Mouse (Mus musculus): ENCODE measurements around the gene Tnik.

DNA sequence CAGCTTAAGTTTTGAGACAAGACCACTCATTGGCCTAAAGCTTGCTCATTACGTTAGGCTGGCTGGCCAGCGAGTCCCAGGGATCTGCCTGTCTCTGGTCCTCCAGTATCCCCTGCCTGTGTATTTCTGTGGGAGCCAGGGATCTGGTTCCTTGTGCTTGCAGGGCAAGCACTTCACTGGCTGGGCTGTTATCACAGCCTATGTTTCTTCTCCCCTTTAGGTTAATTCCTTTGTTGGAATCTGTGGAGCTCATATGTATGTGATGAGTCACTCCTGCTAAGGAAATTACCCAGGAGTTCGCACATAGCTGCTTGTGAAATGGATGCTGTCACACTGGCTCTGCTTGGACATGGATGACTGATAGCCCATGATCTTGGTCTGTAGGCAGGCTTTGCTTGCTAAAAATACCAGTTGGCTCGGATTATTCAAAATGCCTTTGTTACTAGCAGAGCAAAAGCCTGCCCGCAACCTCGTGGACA, 260.0 kb downstream of the Tnik start:
- TF ChIP-seq GATA1 (IDR thresholded peaks at IDR 0.05; ENCODE audit: low read length): no peak
- no peak for TF ChIP-seq TAL1 (IDR thresholded peaks at IDR 0.05; ENCODE audit: low read length)

Data from erythroblast, embryonic 14.5 days (primary cell).